9 mouse cellular contexts compared by ENCODE assay signal in genomic region chr1:135731897-135732684, GRCm38 (mm10). TPM values are rescaled to one million over a fixed set of nuclear protein-coding genes. Genes with fewer than 3 reads are reported as not detected.
DNase-seq lines count a peak whose midpoint lies in the region; ATAC-seq and TF ChIP-seq lines count a peak whose summit lies in the region.
"Had no signal": no experiment of that assay in that cellular context is flagged by ENCODE, and none has a peak within 500 bp of the region (broad histone marks: within the 10 kb centered on the region; RNA-seq: fewer than 3 reads in every experiment).

No protein-coding gene starts in this region.

- peak overlapping the region; percentile 93 for H3K27ac ChIP-seq in heart, embryonic 11.5 days (ENCODE audit: low read depth, low read length)
- peak overlapping the region; percentile 95 for H3K27ac ChIP-seq in embryonic facial prominence, embryonic 14.5 days (replicated peaks; ENCODE audit: low read depth, low read length)
- H3K27ac ChIP-seq in kidney, embryonic 16.5 days (ENCODE audit: low read length) = peak overlapping the region; percentile 95
- no peak overlapping the region for H3K27ac ChIP-seq in midbrain, postnatal 0 days (ENCODE audit: low read depth, low read length)

- TF ChIP-seq CTCF in midbrain, postnatal 0 days (IDR thresholded peaks at IDR 0.05) = no peak

- peak overlapping the region; percentile 93 for H3K4me2 ChIP-seq in heart, embryonic 11.5 days
- H3K4me2 ChIP-seq in embryonic facial prominence, embryonic 14.5 days (ENCODE audit: low read depth, low read length) = peak overlapping the region; percentile 88
- H3K4me2 ChIP-seq in kidney, embryonic 16.5 days (replicated peaks; ENCODE audit: low read depth, low read length) = peak overlapping the region; percentile 73
- no peak overlapping the region for H3K4me2 ChIP-seq in midbrain, postnatal 0 days (ENCODE audit: low read depth, low read length, poor library complexity, severe bottlenecking)

- 25% methylated on average over 11 of the region's 11 CpGs for WGBS in heart, embryonic 11.5 days (ENCODE audit: insufficient replicate concordance)
- 9% methylated on average over 11 of the region's 11 CpGs for WGBS in embryonic facial prominence, embryonic 14.5 days
- 29% methylated on average over 11 of the region's 11 CpGs for WGBS in kidney, embryonic 16.5 days
- 42% methylated on average over 11 of the region's 11 CpGs for WGBS in midbrain, postnatal 0 days

- H3K9me3 ChIP-seq in heart, embryonic 11.5 days (replicated peaks; ENCODE audit: control insufficient read depth, low read length) = no peaks in the 10 kb centered on the region
- no peaks in the 10 kb centered on the region for H3K9me3 ChIP-seq in embryonic facial prominence, embryonic 14.5 days (ENCODE audit: control insufficient read depth, low read length)
- no peaks in the 10 kb centered on the region for H3K9me3 ChIP-seq in kidney, embryonic 16.5 days (ENCODE audit: low read length)
- H3K9me3 ChIP-seq in midbrain, postnatal 0 days (ENCODE audit: low read length) = no peaks in the 10 kb centered on the region

- peaks cover 71% of the 10 kb centered on the region for H3K4me1 ChIP-seq in heart, embryonic 11.5 days (ENCODE audit: control insufficient read depth, insufficient read depth, low read length)
- H3K4me1 ChIP-seq in embryonic facial prominence, embryonic 14.5 days (ENCODE audit: control insufficient read depth, insufficient read depth, low read length) = peaks cover 56% of the 10 kb centered on the region
- H3K4me1 ChIP-seq in kidney, embryonic 16.5 days (ENCODE audit: insufficient read depth, low read length) = peaks cover 69% of the 10 kb centered on the region
- H3K4me1 ChIP-seq in midbrain, postnatal 0 days (ENCODE audit: insufficient read depth, low read length) = no peaks in the 10 kb centered on the region

- DNase-seq in heart, adult 8-10 months (ENCODE audit: low spot score) = no peak
- DNase-seq in embryonic facial prominence, embryonic 14.5 days (ENCODE audit: low spot score) = peak; percentile 97
- peak; percentile 28 for DNase-seq in midbrain, postnatal 0 days (ENCODE audit: low spot score)
- DNase-seq in thymus, adult 18-20 months = no peak
- DNase-seq in frontal cortex, adult 2 months (ENCODE audit: extremely low spot score in 1 of 2, low spot score in 1 of 2) = no peak

- H3K9ac ChIP-seq in heart, embryonic 11.5 days (ENCODE audit: low read depth, low read length) = peak overlapping the region; percentile 95
- peak overlapping the region; percentile 34; the same call in 1 of the 2 replicates for H3K9ac ChIP-seq in embryonic facial prominence, embryonic 14.5 days (ENCODE audit: low read depth, low read length)
- H3K9ac ChIP-seq in kidney, embryonic 16.5 days (replicated peaks; ENCODE audit: low read length) = peak overlapping the region; percentile 57
- H3K9ac ChIP-seq in midbrain, postnatal 0 days (replicated peaks; ENCODE audit: low read length, poor library complexity, severe bottlenecking) = no peak overlapping the region

- ATAC-seq in heart, embryonic 11.5 days (replicated peaks; ENCODE audit: insufficient number of reproducible peaks, low FRiP score, low TSS enrichment) = peak; percentile 63
- ATAC-seq in embryonic facial prominence, embryonic 14.5 days (ENCODE audit: low read depth) = peak; percentile 86
- peak; percentile 72 for ATAC-seq in kidney, embryonic 16.5 days (ENCODE audit: low FRiP score, low TSS enrichment)
- no peak for ATAC-seq in midbrain, postnatal 0 days (ENCODE audit: low FRiP score)
- ATAC-seq in megakaryocyte progenitor cell, adult 5-6 weeks (replicated peaks; ENCODE audit: poor library complexity) = no peak

- no peaks in the 10 kb centered on the region for H3K36me3 ChIP-seq in heart, embryonic 11.5 days (ENCODE audit: control insufficient read depth, insufficient read depth, low read length)
- no peaks in the 10 kb centered on the region for H3K36me3 ChIP-seq in embryonic facial prominence, embryonic 14.5 days (ENCODE audit: control insufficient read depth, insufficient read depth, low read length)
- 0 out of 2 replicates have a peak, but pooled peaks cover 8% of the 10 kb centered on the region for H3K36me3 ChIP-seq in kidney, embryonic 16.5 days (ENCODE audit: insufficient read depth, low read length)
- no peaks in the 10 kb centered on the region for H3K36me3 ChIP-seq in midbrain, postnatal 0 days (ENCODE audit: insufficient read depth, low read length)

- peak overlapping the region; percentile 79; the same call in 1 of the 2 replicates for H3K4me3 ChIP-seq in heart, embryonic 11.5 days (ENCODE audit: low read depth, low read length)
- peak overlapping the region; percentile 0; the same call in 1 of the 2 replicates for H3K4me3 ChIP-seq in embryonic facial prominence, embryonic 14.5 days (ENCODE audit: low read depth, low read length)
- peak overlapping the region; percentile 58; the same call in 1 of the 2 replicates for H3K4me3 ChIP-seq in kidney, embryonic 16.5 days (ENCODE audit: low read length)
- no peak overlapping the region for H3K4me3 ChIP-seq in midbrain, postnatal 0 days (ENCODE audit: low read depth, low read length)

- no peaks in the 10 kb centered on the region for H3K27me3 ChIP-seq in heart, embryonic 11.5 days (ENCODE audit: control insufficient read depth, insufficient read depth, low read length)
- H3K27me3 ChIP-seq in embryonic facial prominence, embryonic 14.5 days (replicated peaks; ENCODE audit: control insufficient read depth, insufficient read depth, low read length) = no peaks in the 10 kb centered on the region
- H3K27me3 ChIP-seq in kidney, embryonic 16.5 days (ENCODE audit: insufficient read depth, low read length) = no peaks in the 10 kb centered on the region
- H3K27me3 ChIP-seq in midbrain, postnatal 0 days (ENCODE audit: insufficient read depth, low read length) = no peaks in the 10 kb centered on the region
- H3K27me3 ChIP-seq: CH12.LX had no signal

RNA-seq across cellular contexts. Expression of gene Csrp1, which starts 12.2 kb away (rescaled TPM):
- polyA plus RNA-seq in heart, embryonic 11.5 days (2014; fragmentation: Nextera tagmentation; extraction: Ambion mirVana) = 183 and 209 TPM in 2 replicates
- total RNA-seq in heart, adult 8-10 months (2022) = 10 to 100 TPM; 36.0 to 45.8 (median 40.9) TPM
- polyA plus RNA-seq in embryonic facial prominence, embryonic 14.5 days (2014; fragmentation: Nextera tagmentation; extraction: Ambion mirVana) = 112 and 119 TPM in 2 replicates
- 141 and 157 TPM in 2 replicates for polyA plus RNA-seq in kidney, embryonic 16.5 days (2015; fragmentation: Nextera tagmentation; extraction: Ambion mirVana)
- total RNA-seq in midbrain, postnatal 0 days (2014; rRNA removed) = 48.1 and 64.3 TPM in 2 replicates
- 21.6 and 25.1 TPM in 2 replicates for polyA plus RNA-seq in midbrain, postnatal 0 days (2015; fragmentation: Nextera tagmentation; extraction: Ambion mirVana)
- polyA plus RNA-seq in frontal cortex, adult 2 months (2012; rRNA removed) = 205 and 232 TPM in 2 replicates
- total RNA-seq in megakaryocyte progenitor cell, adult 5-6 weeks (2015) = 103 and 106 TPM in 2 replicates
- total RNA-seq in megakaryocyte progenitor cell, adult 5-6 weeks (2017) = 104 and 113 TPM in 2 replicates

RNA-seq across cellular contexts. Expression of gene Phlda3, which starts 33.8 kb away (rescaled TPM):
- 61.5 and 68.1 TPM in 2 replicates for polyA plus RNA-seq in heart, embryonic 11.5 days (2014; fragmentation: Nextera tagmentation; extraction: Ambion mirVana)
- total RNA-seq in heart, adult 8-10 months (2022) = 10 to 100 TPM in 1 of 4 experiments, 1 to 10 TPM in 3; 7.2 to 12.7 (median 8.4) TPM
- polyA plus RNA-seq in embryonic facial prominence, embryonic 14.5 days (2014; fragmentation: Nextera tagmentation; extraction: Ambion mirVana) = 80.1 and 90.4 TPM in 2 replicates
- 79.6 and 87.5 TPM in 2 replicates for polyA plus RNA-seq in kidney, embryonic 16.5 days (2015; fragmentation: Nextera tagmentation; extraction: Ambion mirVana)
- 45.1 and 54.4 TPM in 2 replicates for total RNA-seq in midbrain, postnatal 0 days (2014; rRNA removed)
- 48.5 and 48.9 TPM in 2 replicates for polyA plus RNA-seq in midbrain, postnatal 0 days (2015; fragmentation: Nextera tagmentation; extraction: Ambion mirVana)
- 33.6 and 41.1 TPM in 2 replicates for polyA plus RNA-seq in frontal cortex, adult 2 months (2012; rRNA removed)
- 0.61 and 1.1 TPM in 2 replicates for total RNA-seq in megakaryocyte progenitor cell, adult 5-6 weeks (2015)
- not detected in 2 replicates for total RNA-seq in megakaryocyte progenitor cell, adult 5-6 weeks (2017)

RNA-seq across cellular contexts. Expression of gene Tnni1, which starts 47.1 kb away (rescaled TPM):
- 3,442 and 3,640 TPM in 2 replicates for polyA plus RNA-seq in heart, embryonic 11.5 days (2014; fragmentation: Nextera tagmentation; extraction: Ambion mirVana)
- 1 to 10 TPM in 2 of 4 experiments, under 1 TPM in 2; 0.44 to 2.4 (median 1.1) TPM for total RNA-seq in heart, adult 8-10 months (2022)
- 637 and 738 TPM in 2 replicates for polyA plus RNA-seq in embryonic facial prominence, embryonic 14.5 days (2014; fragmentation: Nextera tagmentation; extraction: Ambion mirVana)
- 21.9 and 23.5 TPM in 2 replicates for polyA plus RNA-seq in kidney, embryonic 16.5 days (2015; fragmentation: Nextera tagmentation; extraction: Ambion mirVana)
- total RNA-seq in midbrain, postnatal 0 days (2014; rRNA removed) = 2.2 TPM in 1 of 2 replicates, not detected in the other
- polyA plus RNA-seq in midbrain, postnatal 0 days (2015; fragmentation: Nextera tagmentation; extraction: Ambion mirVana) = 0.57 and 0.70 TPM in 2 replicates
- 10.5 and 11.3 TPM in 2 replicates for polyA plus RNA-seq in frontal cortex, adult 2 months (2012; rRNA removed)
- not detected in 2 replicates for total RNA-seq in megakaryocyte progenitor cell, adult 5-6 weeks (2015)
- total RNA-seq in megakaryocyte progenitor cell, adult 5-6 weeks (2017) = not detected in 2 replicates

Comparison
In these comparisons a context has a peak if more than half of its experiments do, and no peak if none do; other contexts are left out.
1. ATAC-seq: peak in heart, embryonic 11.5 days (single experiment), embryonic facial prominence, embryonic 14.5 days (single experiment) and kidney, embryonic 16.5 days (single experiment); none in midbrain, postnatal 0 days (single experiment) and megakaryocyte progenitor cell, adult 5-6 weeks (single experiment).
2. DNase-seq: peak in embryonic facial prominence, embryonic 14.5 days (single experiment) and midbrain, postnatal 0 days (single experiment); none in heart, adult 8-10 months (single experiment), thymus, adult 18-20 months (0 of 2) and frontal cortex, adult 2 months (0 of 2).
3. RNA of gene Tnni1, which starts 47.1 kb away (polyA plus RNA-seq): 3,442 to 3,640 TPM in heart, embryonic 11.5 days and 637 to 738 TPM in embryonic facial prominence, embryonic 14.5 days; 21.9 to 23.5 TPM in kidney, embryonic 16.5 days, 10.5 to 11.3 TPM in frontal cortex, adult 2 months and 0.57 to 0.70 TPM in midbrain, postnatal 0 days; every median in the first group is over 10 times any median in the second.